Mouse (Mus musculus): ENCODE data around the gene Klhl21. TPM values are rescaled to one million over a fixed set of nuclear protein-coding genes. Genes with fewer than 3 reads are reported as not detected.

The Klhl21 gene
- polyA plus RNA-seq, 1 experiment = 34.5 TPM

Other genes starting within 250 kb of the Klhl21 start
- 24.2 and 29.8 TPM in 2 replicates for gene Camta1, start 146.9 kb upstream of the Klhl21 start, polyA plus RNA-seq (2012; rRNA removed)
- gene Dnajc11, start 75.1 kb upstream of the Klhl21 start, polyA plus RNA-seq (2012; rRNA removed) = 33.6 and 35.7 TPM in 2 replicates
- 53.1 and 55.1 TPM in 2 replicates for gene Thap3, start 19.8 kb upstream of the Klhl21 start, polyA plus RNA-seq (2012; rRNA removed)
- 13.2 and 15.3 TPM in 2 replicates for gene Phf13, start 12.5 kb upstream of the Klhl21 start, polyA plus RNA-seq (2012; rRNA removed)
- 13.5 and 16.0 TPM in 2 replicates for gene Zbtb48, start 18.9 kb downstream of the Klhl21 start, polyA plus RNA-seq (2012; rRNA removed)
- gene Tas1r1, start 29.8 kb downstream of the Klhl21 start, polyA plus RNA-seq (2012; rRNA removed) = 0.04 and 0.10 TPM in 2 replicates
- gene Nol9, start 30.5 kb downstream of the Klhl21 start, polyA plus RNA-seq (2012; rRNA removed) = 11.3 and 13.0 TPM in 2 replicates
- gene Plekhg5, start 63.7 kb downstream of the Klhl21 start, polyA plus RNA-seq (2012; rRNA removed) = 13.2 and 14.6 TPM in 2 replicates
- gene Tnfrsf25, start 107.1 kb downstream of the Klhl21 start, polyA plus RNA-seq (2012; rRNA removed) = 3.7 TPM in 2 replicates
- 6.0 and 7.8 TPM in 2 replicates for gene Espn, start 143.6 kb downstream of the Klhl21 start, polyA plus RNA-seq (2012; rRNA removed)
- gene Hes2, start 150.1 kb downstream of the Klhl21 start, polyA plus RNA-seq (2012; rRNA removed) = 0.23 and 0.46 TPM in 2 replicates
- gene Acot7, start 169.3 kb downstream of the Klhl21 start, polyA plus RNA-seq (2012; rRNA removed) = 44.9 and 48.1 TPM in 2 replicates

All from urinary bladder, adult 2 months (tissue).